Mouse (Mus musculus): ENCODE data around the gene Aurkb. TPM values are rescaled to one million over a fixed set of nuclear protein-coding genes. Genes with fewer than 3 reads are reported as not detected.

Aurkb gene
- polyA plus RNA-seq, 1 experiment from 2014 or later, result 171 TPM

- Histone ChIP-seq H3K4me2 (ENCODE audit: low read depth, severe bottlenecking) (peak overlapping the region; percentile 83), H3K4me3 (ENCODE audit: low read depth, low read length) (peak overlapping the region; percentile 50), H3K27ac (replicated peaks; ENCODE audit: low read depth, low read length) (0 out of 2 replicates have a peak overlapping the region, but pooled peaks have one; percentile 44), H3K36me3 (ENCODE audit: control insufficient read depth, insufficient read depth, low read length) (peaks cover 10% of the 10 kb centered on the region; the same call in 1 of the 2 replicates), H3K9ac (ENCODE audit: low read length) (peak overlapping the region; percentile 31; the same call in 1 of the 2 replicates), H3K4me1 (ENCODE audit: control insufficient read depth, insufficient read depth, low read length) (peaks cover 37% of the 10 kb centered on the region), H3K9me3 (ENCODE audit: control insufficient read depth, low read length) (no peaks in the 10 kb centered on the region), H3K27me3 (ENCODE audit: control insufficient read depth, insufficient read depth, low read length) (no peaks in the 10 kb centered on the region)
- DNase-seq (ENCODE audit: low spot score) (peak; percentile 93), ATAC-seq (ENCODE audit: insufficient number of reproducible peaks, low FRiP score, low TSS enrichment, low read depth) (peak; percentile 67)
- 0% methylated on average over 19 of the region's 19 CpGs for WGBS
These were observed 53.3 kb downstream of the Aurkb start for GRCm38 (mm10) chr11:69098762-69099091.

- Histone ChIP-seq H3K4me1 (ENCODE audit: control insufficient read depth, insufficient read depth, low read length) (peaks cover 37% of the 10 kb centered on the region), H3K4me2 (ENCODE audit: low read depth, severe bottlenecking) (peak overlapping the region; percentile 83), H3K27me3 (ENCODE audit: control insufficient read depth, insufficient read depth, low read length) (no peaks in the 10 kb centered on the region), H3K36me3 (ENCODE audit: control insufficient read depth, insufficient read depth, low read length) (peaks cover 15% of the 10 kb centered on the region; the same call in 1 of the 2 replicates), H3K4me3 (ENCODE audit: low read depth, low read length) (peak overlapping the region; percentile 50), H3K27ac (replicated peaks; ENCODE audit: low read depth, low read length) (peak overlapping the region; percentile 48; the same call in 1 of the 2 replicates), H3K9me3 (ENCODE audit: control insufficient read depth, low read length) (no peaks in the 10 kb centered on the region), H3K9ac (ENCODE audit: low read length) (peak overlapping the region; percentile 31)
- no peak for ATAC-seq (ENCODE audit: insufficient number of reproducible peaks, low FRiP score, low TSS enrichment, low read depth)
- DNase-seq (ENCODE audit: low spot score), result peak; percentile 50
- WGBS, result 1% methylated on average over 22 of the region's 22 CpGs
These were observed 53.9 kb downstream of the Aurkb start for GRCm38 (mm10) chr11:69099177-69099914.

GRCm38 (mm10) chr11:69099915-69100345 is 54.5 kb downstream of the Aurkb start:
- peak overlapping the region; percentile 50 for H3K4me3 ChIP-seq (ENCODE audit: low read depth, low read length)
- DNase-seq (ENCODE audit: low spot score) (peak; percentile 88), ATAC-seq (ENCODE audit: insufficient number of reproducible peaks, low FRiP score, low TSS enrichment, low read depth) (no peak; the same call in 1 of the 2 replicates)
- peak overlapping the region; percentile 83 for H3K4me2 ChIP-seq (ENCODE audit: low read depth, severe bottlenecking)
- no peak overlapping the region for H3K9ac ChIP-seq (ENCODE audit: low read length)
- no peaks in the 10 kb centered on the region for H3K9me3 ChIP-seq (ENCODE audit: control insufficient read depth, low read length)
- H3K36me3 ChIP-seq (ENCODE audit: control insufficient read depth, insufficient read depth, low read length), result peaks cover 17% of the 10 kb centered on the region; the same call in 1 of the 2 replicates
- H3K27me3 ChIP-seq (ENCODE audit: control insufficient read depth, insufficient read depth, low read length), result no peaks in the 10 kb centered on the region
- H3K4me1 ChIP-seq (ENCODE audit: control insufficient read depth, insufficient read depth, low read length), result peaks cover 37% of the 10 kb centered on the region
- H3K27ac ChIP-seq (replicated peaks; ENCODE audit: low read depth, low read length), result no peak overlapping the region; the same call in 1 of the 2 replicates
- 2% methylated on average over 23 of the region's 23 CpGs for WGBS

- Histone ChIP-seq H3K4me3 (ENCODE audit: low read depth, low read length) (peak overlapping the region; percentile 50; the same call in 1 of the 2 replicates), H3K27me3 (ENCODE audit: control insufficient read depth, insufficient read depth, low read length) (no peaks in the 10 kb centered on the region), H3K27ac (replicated peaks; ENCODE audit: low read depth, low read length) (no peak overlapping the region), H3K9ac (ENCODE audit: low read length) (no peak overlapping the region), H3K4me2 (ENCODE audit: low read depth, severe bottlenecking) (peak overlapping the region; percentile 83; the same call in 1 of the 2 replicates), H3K9me3 (ENCODE audit: control insufficient read depth, low read length) (no peaks in the 10 kb centered on the region), H3K4me1 (ENCODE audit: control insufficient read depth, insufficient read depth, low read length) (peaks cover 36% of the 10 kb centered on the region), H3K36me3 (ENCODE audit: control insufficient read depth, insufficient read depth, low read length) (peaks cover 22% of the 10 kb centered on the region; the same call in 1 of the 2 replicates)
- 93% methylated on average over 20 of the region's 20 CpGs for WGBS
- ATAC-seq (ENCODE audit: insufficient number of reproducible peaks, low FRiP score, low TSS enrichment, low read depth) (no peak), DNase-seq (ENCODE audit: low spot score) (no peak)
These were observed 55.4 kb downstream of the Aurkb start for GRCm38 (mm10) chr11:69100639-69101360.

Other genes starting within 250 kb of the Aurkb start
- gene Ndel1, start 173.8 kb upstream of the Aurkb start, polyA plus RNA-seq (2014; fragmentation: Nextera tagmentation; extraction: Ambion mirVana), result 53.2 and 57.8 TPM in 2 replicates
- gene Rnf222, start 157.1 kb upstream of the Aurkb start, polyA plus RNA-seq (2014; fragmentation: Nextera tagmentation; extraction: Ambion mirVana), result not detected in 2 replicates
- gene Rpl26, start 144.1 kb upstream of the Aurkb start, polyA plus RNA-seq (2014; fragmentation: Nextera tagmentation; extraction: Ambion mirVana), result 1,145 and 1,149 TPM in 2 replicates
- gene Odf4, start 118.6 kb upstream of the Aurkb start, polyA plus RNA-seq (2014; fragmentation: Nextera tagmentation; extraction: Ambion mirVana), result not detected in 2 replicates
- gene Arhgef15, start 88.2 kb upstream of the Aurkb start, polyA plus RNA-seq (2014; fragmentation: Nextera tagmentation; extraction: Ambion mirVana), result 6.7 and 7.7 TPM in 2 replicates
- gene Slc25a35, start 77.5 kb upstream of the Aurkb start, polyA plus RNA-seq (2014; fragmentation: Nextera tagmentation; extraction: Ambion mirVana), result 2.6 and 3.0 TPM in 2 replicates
- gene Rangrf, start 70.5 kb upstream of the Aurkb start, polyA plus RNA-seq (2014; fragmentation: Nextera tagmentation; extraction: Ambion mirVana), result 82.6 and 84.4 TPM in 2 replicates
- 43.6 and 48.8 TPM in 2 replicates for gene Pfas, start 37.2 kb upstream of the Aurkb start, polyA plus RNA-seq (2014; fragmentation: Nextera tagmentation; extraction: Ambion mirVana)
- gene Ctc1, start 29.7 kb upstream of the Aurkb start, polyA plus RNA-seq (2014; fragmentation: Nextera tagmentation; extraction: Ambion mirVana), result 80.4 and 83.1 TPM in 2 replicates
- gene Borcs6, start 14.1 kb downstream of the Aurkb start, polyA plus RNA-seq (2014; fragmentation: Nextera tagmentation; extraction: Ambion mirVana), result 6.2 and 7.0 TPM in 2 replicates
- gene Tmem107, start 25.2 kb downstream of the Aurkb start, polyA plus RNA-seq (2014; fragmentation: Nextera tagmentation; extraction: Ambion mirVana), result 34.6 and 36.7 TPM in 2 replicates
- gene Vamp2, start 42.8 kb downstream of the Aurkb start, polyA plus RNA-seq (2014; fragmentation: Nextera tagmentation; extraction: Ambion mirVana), result 64.2 and 73.3 TPM in 2 replicates
- 8.0 and 9.1 TPM in 2 replicates for gene Per1, start 49.6 kb downstream of the Aurkb start, polyA plus RNA-seq (2014; fragmentation: Nextera tagmentation; extraction: Ambion mirVana)
- 0.54 and 0.65 TPM in 2 replicates for gene Hes7, start 74.8 kb downstream of the Aurkb start, polyA plus RNA-seq (2014; fragmentation: Nextera tagmentation; extraction: Ambion mirVana)
- gene 9130213A22Rik, start 76.9 kb downstream of the Aurkb start, polyA plus RNA-seq (2014; fragmentation: Nextera tagmentation; extraction: Ambion mirVana), result 0.19 TPM in 1 of 2 replicates, not detected in the other
- gene Aloxe3, start 80.2 kb downstream of the Aurkb start, polyA plus RNA-seq (2014; fragmentation: Nextera tagmentation; extraction: Ambion mirVana), result 0.17 and 0.25 TPM in 2 replicates
- gene Alox12b, start 111.3 kb downstream of the Aurkb start, polyA plus RNA-seq (2014; fragmentation: Nextera tagmentation; extraction: Ambion mirVana), result 0.05 TPM in 1 of 2 replicates, not detected in the other
- 0.07 TPM in 1 of 2 replicates, not detected in the other for gene Alox8, start 152.2 kb downstream of the Aurkb start, polyA plus RNA-seq (2014; fragmentation: Nextera tagmentation; extraction: Ambion mirVana)
- gene Gucy2e, start 191.4 kb downstream of the Aurkb start, polyA plus RNA-seq (2014; fragmentation: Nextera tagmentation; extraction: Ambion mirVana), result not detected in 2 replicates